Mouse (Mus musculus): Measurements from ENCODE around the gene Mcrs1. TPM values are rescaled to one million over a fixed set of nuclear protein-coding genes. Genes with fewer than 3 reads are reported as not detected.

Gene Mcrs1
- total RNA-seq, 2 experiments from 2014 or later: 73.7 to 77.4 TPM

- no peak overlapping the region; the same call in 1 of the 2 replicates for H3K27ac ChIP-seq
- DNase-seq (ENCODE audit: low spot score in 2 of 2): no peak
- TF ChIP-seq CTCF (conservative IDR thresholded peaks at IDR 0.05): no peak
- H3K4me3 ChIP-seq: no peak overlapping the region
These were observed 30.3 kb downstream of the Mcrs1 start for GRCm38 (mm10) chr15:99221315-99221952.

GRCm38 (mm10) chr15:99217630-99218029 is 34.1 kb downstream of the Mcrs1 start:
- no peak overlapping the region for H3K4me3 ChIP-seq
- DNase-seq (ENCODE audit: low spot score in 2 of 2): no peak
- TF ChIP-seq CTCF (conservative IDR thresholded peaks at IDR 0.05): no peak
- no peak overlapping the region for H3K27ac ChIP-seq

GRCm38 (mm10) chr15:99215741-99216463 is 35.9 kb downstream of the Mcrs1 start:
- Histone ChIP-seq H3K4me3 (no peak overlapping the region), H3K27ac (no peak overlapping the region)
- no peak for TF ChIP-seq CTCF (conservative IDR thresholded peaks at IDR 0.05)
- DNase-seq (ENCODE audit: low spot score in 2 of 2): no peak

GRCm38 (mm10) chr15:99214941-99215340 is 36.8 kb downstream of the Mcrs1 start:
- TF ChIP-seq CTCF (conservative IDR thresholded peaks at IDR 0.05): peak; percentile 69
- H3K4me3 ChIP-seq: no peak overlapping the region
- DNase-seq (ENCODE audit: low spot score in 2 of 2): no peak
- no peak overlapping the region for H3K27ac ChIP-seq

GRCm38 (mm10) chr15:99213183-99213582 is 38.6 kb downstream of the Mcrs1 start:
- no peak for DNase-seq (ENCODE audit: low spot score in 2 of 2)
- H3K4me3 ChIP-seq: no peak overlapping the region
- TF ChIP-seq CTCF (conservative IDR thresholded peaks at IDR 0.05): no peak

GRCm38 (mm10) chr15:99205959-99206358 is 45.8 kb downstream of the Mcrs1 start:
- no peak for TF ChIP-seq CTCF (conservative IDR thresholded peaks at IDR 0.05)
- Histone ChIP-seq H3K27ac (no peak overlapping the region), H3K4me3 (no peak overlapping the region)
- DNase-seq (ENCODE audit: low spot score in 2 of 2): no peak

More at GRCm38 (mm10) chr15:99213183-99213582, 38.6 kb downstream of the Mcrs1 start:
- H3K27ac ChIP-seq: no peak overlapping the region

GRCm38 (mm10) chr15:99198761-99199160 is 53.0 kb downstream of the Mcrs1 start:
- no peak overlapping the region for H3K27ac ChIP-seq
- DNase-seq (ENCODE audit: low spot score in 2 of 2): peak in 1 of 2 experiments; percentile 52
- H3K4me3 ChIP-seq: no peak overlapping the region
- TF ChIP-seq CTCF (conservative IDR thresholded peaks at IDR 0.05): peak; percentile 81

GRCm38 (mm10) chr15:99195043-99195442 is 56.7 kb downstream of the Mcrs1 start:
- Histone ChIP-seq H3K4me3 (no peak overlapping the region), H3K27ac (no peak overlapping the region)
- no peak for DNase-seq (ENCODE audit: low spot score in 2 of 2)
- TF ChIP-seq CTCF (conservative IDR thresholded peaks at IDR 0.05): no peak

GRCm38 (mm10) chr15:99194358-99194757 is 57.4 kb downstream of the Mcrs1 start:
- TF ChIP-seq CTCF (conservative IDR thresholded peaks at IDR 0.05): no peak
- Histone ChIP-seq H3K27ac (no peak overlapping the region), H3K4me3 (no peak overlapping the region)
- DNase-seq (ENCODE audit: low spot score in 2 of 2): no peak

Other genes with a start within 250 kb of the Mcrs1 start
- gene Tuba1c, start 222.1 kb downstream of the Mcrs1 start, total RNA-seq (2021): 10 to 100 TPM; 49.6 to 51.1 TPM
- under 1 TPM; 0.67 to 0.83 TPM for gene Prph, start 196.8 kb downstream of the Mcrs1 start, total RNA-seq (2021)
- gene Troap, start 177.4 kb downstream of the Mcrs1 start, total RNA-seq (2021): under 1 TPM; 0.36 to 0.64 TPM
- not detected for gene C1ql4, start 164.1 kb downstream of the Mcrs1 start, total RNA-seq (2021)
- gene Dnajc22, start 158.8 kb downstream of the Mcrs1 start, total RNA-seq (2021): under 1 TPM in 1 of 2 experiments, not detected in 1; 0.31 TPM
- gene Spats2, start 126.0 kb downstream of the Mcrs1 start, total RNA-seq (2021): 10 to 100 TPM; 29.2 to 30.9 TPM
- 10 to 100 TPM; 83.5 to 90.4 TPM for gene Kcnh3, start 27.1 kb downstream of the Mcrs1 start, total RNA-seq (2021)
- 100 to 1,000 TPM; 114 to 119 TPM for gene Prpf40b, start 43.1 kb upstream of the Mcrs1 start, total RNA-seq (2021)
- gene Fam186b, start 43.9 kb upstream of the Mcrs1 start, total RNA-seq (2021): 1 to 10 TPM; 1.2 to 1.9 TPM
- gene Fmnl3, start 118.5 kb upstream of the Mcrs1 start, total RNA-seq (2021): 1 to 10 TPM; 9.0 to 9.7 TPM
- gene Tmbim6, start 140.9 kb upstream of the Mcrs1 start, total RNA-seq (2021): 100 to 1,000 TPM; 341 to 355 TPM
- 10 to 100 TPM; 17.1 to 18.5 TPM for gene Nckap5l, start 205.8 kb upstream of the Mcrs1 start, total RNA-seq (2021)
- 1 to 10 TPM; 4.0 to 5.5 TPM for gene Bcdin3d, start 222.8 kb upstream of the Mcrs1 start, total RNA-seq (2021)